Mouse (Mus musculus) stomach, embryonic 14.5 days (tissue): ENCODE results near the gene Chchd3. TPM values are rescaled to one million over a fixed set of nuclear protein-coding genes. Genes with fewer than 3 reads are reported as not detected.

Source experiments
- ATAC-seq: fragments of 200-750 bp; cut with Nextera tagmentation; 2 replicates; pipeline ENCODE4 v1.8.0; 2017; ENCODE audit warnings: low read depth, moderate TSS enrichment; ENCODE audit not compliant: insufficient number of reproducible peaks, insufficient read depth, low FRiP score
- H3K27ac ChIP-seq: fragments of 300-500 bp; sonication (generic); 2 replicates; pipeline ENCODE4 v1.5.1; 2014; ENCODE audit warnings: mild to moderate bottlenecking, low read length, moderate library complexity, mixed read lengths
- H3K27me3 ChIP-seq: fragments of 300-500 bp; sonication (generic); 2 replicates; pipeline ENCODE4 v1.6.1; 2014; ENCODE audit warnings: low read length, control low read depth, mixed read lengths; ENCODE audit not compliant: control insufficient read depth, insufficient read depth
- H3K36me3 ChIP-seq: fragments of 300-500 bp; sonication (generic); 2 replicates; pipeline ENCODE4 v1.6.1; 2014; ENCODE audit warnings: mild to moderate bottlenecking, control low read depth, low read length, moderate library complexity, mixed read lengths; ENCODE audit not compliant: control insufficient read depth, insufficient read depth
- H3K4me1 ChIP-seq: fragments of 300-500 bp; sonication (generic); 2 replicates; pipeline ENCODE4 v1.6.1; 2014; ENCODE audit warnings: low read length, control low read depth, mixed read lengths; ENCODE audit not compliant: control insufficient read depth, insufficient read depth
- H3K4me2 ChIP-seq: fragments of 300-500 bp; sonication (generic); replicated peaks from 2 replicates; pipeline ENCODE4 v1.6.1; 2014; ENCODE audit warnings: low read depth, low read length, control low read depth
- H3K4me3 ChIP-seq: fragments of 300-500 bp; sonication (generic); 2 replicates; pipeline ENCODE4 v1.5.1; 2014; ENCODE audit warnings: low read depth, low read length, control low read depth
- H3K9ac ChIP-seq: fragments of 300-500 bp; sonication (generic); replicated peaks from 2 replicates; pipeline ENCODE4 v1.6.1; 2014; ENCODE audit warnings: low read depth, mild to moderate bottlenecking, control low read depth, low read length, moderate library complexity, mixed read lengths
- H3K9me3 ChIP-seq: fragments of 300-500 bp; sonication (generic); 2 replicates; pipeline ENCODE4 v1.6.1; 2016; ENCODE audit warnings: low read depth, low read length, control low read depth; ENCODE audit not compliant: control insufficient read depth
- WGBS: fragments of 180-500 bp; shearing (Covaris S2); extraction: QIAGEN DNeasy Blood & Tissue Kit; methylation state at CpG from one replicate; pipeline ENCODE4 v1.1.7; 2014; 5-methylcytosine and 5-hydroxymethylcytosine counted together
- polyA plus RNA-seq: library from polyadenylated mRNA; unstranded; fragments of >200 nt; fragmentation: Nextera tagmentation; extraction: Ambion mirVana; gene quantifications from 2 replicates; pipeline ENCODE4 v1.2.1, GENCODE M21; 2014

The Chchd3 gene
- polyA plus RNA-seq, 1 experiment from 2014 or later: 96.4 TPM

GRCm38 (mm10) chr6:32961477-32961876 is 98.6 kb downstream of the Chchd3 start:
- no peaks in the 10 kb centered on the region for H3K27me3 ChIP-seq
- no peaks in the 10 kb centered on the region for H3K9me3 ChIP-seq
- no peaks in the 10 kb centered on the region for H3K36me3 ChIP-seq
- H3K9ac ChIP-seq: no peak overlapping the region
- peaks cover 9% of the 10 kb centered on the region; the same call in 1 of the 2 replicates for H3K4me1 ChIP-seq
- ATAC-seq: no peak
- whole genome bisulfite sequencing: 89% methylated on average over 3 of the region's 3 CpGs
- no peak overlapping the region for H3K4me3 ChIP-seq
- no peak overlapping the region for H3K4me2 ChIP-seq
- no peak overlapping the region for H3K27ac ChIP-seq

GRCm38 (mm10) chr6:32959816-32960550 is 100.1 kb downstream of the Chchd3 start:
- Histone ChIP-seq H3K4me1 (peaks cover 9% of the 10 kb centered on the region; the same call in 1 of the 2 replicates), H3K27me3 (no peaks in the 10 kb centered on the region), H3K9me3 (no peaks in the 10 kb centered on the region), H3K9ac (no peak overlapping the region), H3K27ac (no peak overlapping the region), H3K36me3 (no peaks in the 10 kb centered on the region), H3K4me2 (no peak overlapping the region), H3K4me3 (no peak overlapping the region)
- no peak; the same call in 1 of the 2 replicates for ATAC-seq
- 53% methylated on average over 5 of the region's 5 CpGs for whole genome bisulfite sequencing

- peaks cover 8% of the 10 kb centered on the region; the same call in 1 of the 2 replicates for H3K4me1 ChIP-seq
- H3K36me3 ChIP-seq: no peaks in the 10 kb centered on the region
- 87% methylated on average over 3 of the region's 3 CpGs for WGBS
- H3K27me3 ChIP-seq: no peaks in the 10 kb centered on the region
- no peak overlapping the region for H3K9ac ChIP-seq
- no peak overlapping the region for H3K4me2 ChIP-seq
- ATAC-seq: no peak
- no peak overlapping the region for H3K27ac ChIP-seq
- no peak overlapping the region for H3K4me3 ChIP-seq
- no peaks in the 10 kb centered on the region for H3K9me3 ChIP-seq
Observed at GRCm38 (mm10) chr6:32955481-32955880, 104.6 kb downstream of the Chchd3 start.

- Histone ChIP-seq H3K4me2 (no peak overlapping the region), H3K36me3 (no peaks in the 10 kb centered on the region), H3K4me1 (0 out of 2 replicates have a peak, but pooled peaks cover 3% of the 10 kb centered on the region), H3K27ac (no peak overlapping the region), H3K9me3 (no peaks in the 10 kb centered on the region), H3K27me3 (no peaks in the 10 kb centered on the region), H3K9ac (no peak overlapping the region), H3K4me3 (no peak overlapping the region)
- no peak for ATAC-seq
- 75% methylated on average over 4 of the region's 4 CpGs for WGBS
Observed at GRCm38 (mm10) chr6:32950973-32951372, 109.1 kb downstream of the Chchd3 start.

GRCm38 (mm10) chr6:32949702-32950101 is 110.4 kb downstream of the Chchd3 start:
- Histone ChIP-seq H3K27ac (no peak overlapping the region), H3K9ac (no peak overlapping the region), H3K4me1 (0 out of 2 replicates have a peak, but pooled peaks cover 3% of the 10 kb centered on the region), H3K36me3 (no peaks in the 10 kb centered on the region), H3K9me3 (no peaks in the 10 kb centered on the region), H3K27me3 (no peaks in the 10 kb centered on the region), H3K4me2 (no peak overlapping the region), H3K4me3 (no peak overlapping the region)
- 84% methylated on average over 3 of the region's 3 CpGs for WGBS
- ATAC-seq: no peak

- Histone ChIP-seq H3K4me2 (no peak overlapping the region), H3K4me1 (0 out of 2 replicates have a peak, but pooled peaks cover 3% of the 10 kb centered on the region), H3K9me3 (no peaks in the 10 kb centered on the region), H3K27ac (no peak overlapping the region), H3K36me3 (no peaks in the 10 kb centered on the region), H3K9ac (no peak overlapping the region), H3K4me3 (no peak overlapping the region), H3K27me3 (no peaks in the 10 kb centered on the region)
- 35% methylated on average over 6 of the region's 6 CpGs for WGBS
- ATAC-seq: no peak
Observed at GRCm38 (mm10) chr6:32947225-32947624, 112.8 kb downstream of the Chchd3 start.

GRCm38 (mm10) chr6:32944956-32945355 is 115.1 kb downstream of the Chchd3 start:
- 63% methylated on average over 1 of the region's 1 CpGs for WGBS
- ATAC-seq: no peak

GRCm38 (mm10) chr6:32943651-32944050 is 116.4 kb downstream of the Chchd3 start:
- Histone ChIP-seq H3K27me3 (no peaks in the 10 kb centered on the region), H3K9me3 (no peaks in the 10 kb centered on the region), H3K4me3 (no peak overlapping the region), H3K4me2 (no peak overlapping the region), H3K9ac (no peak overlapping the region), H3K36me3 (no peaks in the 10 kb centered on the region), H3K27ac (no peak overlapping the region), H3K4me1 (0 out of 2 replicates have a peak, but pooled peaks cover 3% of the 10 kb centered on the region)
- no peak for ATAC-seq
- WGBS: 92% methylated on average over 4 of the region's 4 CpGs

More at GRCm38 (mm10) chr6:32944956-32945355, 115.1 kb downstream of the Chchd3 start:
- H3K27me3 ChIP-seq: no peaks in the 10 kb centered on the region
- H3K27ac ChIP-seq: no peak overlapping the region
- H3K4me2 ChIP-seq: no peak overlapping the region
- 0 out of 2 replicates have a peak, but pooled peaks cover 3% of the 10 kb centered on the region for H3K4me1 ChIP-seq
- H3K36me3 ChIP-seq: no peaks in the 10 kb centered on the region
- H3K9me3 ChIP-seq: no peaks in the 10 kb centered on the region
- no peak overlapping the region for H3K4me3 ChIP-seq
- H3K9ac ChIP-seq: no peak overlapping the region
